Mouse (Mus musculus) limb, embryonic 14.5 days (tissue): ENCODE data around the gene Tars. TPM values are rescaled to one million over a fixed set of nuclear protein-coding genes. Genes with fewer than 3 reads are reported as not detected.

ENCODE experiments used
- ATAC-seq: fragments of 200-750 bp; cut with Nextera tagmentation; 2 replicates; pipeline ENCODE4 v1.8.0; 2017; ENCODE audit warnings: low read depth, moderate number of reproducible peaks, moderate TSS enrichment; ENCODE audit not compliant: low FRiP score
- DNase-seq: peaks from one replicate; pipeline ENCODE4 v3.0.0-alpha.2; 2015; ENCODE audit warnings: low spot score
- H3K27ac ChIP-seq: fragments of 300-500 bp; sonication (generic); replicated peaks from 2 replicates; pipeline ENCODE4 v1.5.1; 2014; ENCODE audit warnings: low read depth, mild to moderate bottlenecking, low read length, moderate library complexity, mixed read lengths
- H3K27me3 ChIP-seq: fragments of 300-500 bp; sonication (generic); 2 replicates; pipeline ENCODE4 v1.6.1; 2014; ENCODE audit warnings: low read length, mixed read lengths; ENCODE audit not compliant: control insufficient read depth, insufficient read depth
- H3K36me3 ChIP-seq: fragments of 300-500 bp; sonication (generic); 2 replicates; pipeline ENCODE4 v1.6.1; 2014; ENCODE audit warnings: mild to moderate bottlenecking, low read length, moderate library complexity, mixed read lengths; ENCODE audit not compliant: control insufficient read depth, insufficient read depth
- H3K4me1 ChIP-seq: fragments of 300-500 bp; sonication (generic); 2 replicates; pipeline ENCODE4 v1.6.1; 2014; ENCODE audit warnings: antibody characterized with exemption, low read length, mixed read lengths; ENCODE audit not compliant: control insufficient read depth, insufficient read depth
- H3K4me2 ChIP-seq: fragments of 300-500 bp; sonication (generic); replicated peaks from 2 replicates; pipeline ENCODE4 v1.6.1; 2014; ENCODE audit warnings: low read depth, mild to moderate bottlenecking, low read length, moderate library complexity; ENCODE audit not compliant: severe bottlenecking
- H3K4me3 ChIP-seq: fragments of 300-500 bp; sonication (generic); replicated peaks from 2 replicates; pipeline ENCODE4 v1.5.1; 2014; ENCODE audit warnings: low read length
- H3K9ac ChIP-seq: fragments of 300-500 bp; sonication (generic); 2 replicates; pipeline ENCODE4 v1.6.1; 2014; ENCODE audit warnings: mild to moderate bottlenecking, low read depth, low read length, moderate library complexity; ENCODE audit not compliant: severe bottlenecking
- H3K9me3 ChIP-seq: fragments of 300-500 bp; sonication (generic); 2 replicates; pipeline ENCODE4 v1.6.1; 2016; ENCODE audit warnings: low read length; ENCODE audit not compliant: control insufficient read depth
- POLR2A ChIP-seq: fragments of 200-500 bp; IDR thresholded peaks from 2 replicates; pipeline ENCODE4 v1.8.0; 2012; ENCODE audit warnings: inconsistent platforms, mild to moderate bottlenecking, moderate library complexity, borderline replicate concordance; ENCODE audit not compliant: insufficient read depth, insufficient read length; ENCODE audit errors: extremely low read depth
- WGBS: fragments of 180-500 bp; shearing (Covaris S2); extraction: QIAGEN DNeasy Blood & Tissue Kit; methylation state at CpG from one replicate; pipeline ENCODE4 v1.1.7; 2014; 5-methylcytosine and 5-hydroxymethylcytosine counted together
- polyA plus RNA-seq, 2 experiments: library from polyadenylated mRNA; depleted of rRNA in 1 of 2; stranded (reverse) in 1 of 2; unstranded in 1 of 2; fragments of >200 nt; fragmentation: Nextera tagmentation in 1 of 2; extraction: Ambion mirVana in 1 of 2; gene quantifications; 2 replicates each; pipeline versions ENCODE4 v1.2.1 to v1.2.3; 2012 to 2014

The Tars gene
- polyA plus RNA-seq (2012; rRNA removed): 46.8 and 60.0 TPM in 2 replicates
- polyA plus RNA-seq (2014; fragmentation: Nextera tagmentation; extraction: Ambion mirVana): 67.0 and 70.2 TPM in 2 replicates

DNA sequence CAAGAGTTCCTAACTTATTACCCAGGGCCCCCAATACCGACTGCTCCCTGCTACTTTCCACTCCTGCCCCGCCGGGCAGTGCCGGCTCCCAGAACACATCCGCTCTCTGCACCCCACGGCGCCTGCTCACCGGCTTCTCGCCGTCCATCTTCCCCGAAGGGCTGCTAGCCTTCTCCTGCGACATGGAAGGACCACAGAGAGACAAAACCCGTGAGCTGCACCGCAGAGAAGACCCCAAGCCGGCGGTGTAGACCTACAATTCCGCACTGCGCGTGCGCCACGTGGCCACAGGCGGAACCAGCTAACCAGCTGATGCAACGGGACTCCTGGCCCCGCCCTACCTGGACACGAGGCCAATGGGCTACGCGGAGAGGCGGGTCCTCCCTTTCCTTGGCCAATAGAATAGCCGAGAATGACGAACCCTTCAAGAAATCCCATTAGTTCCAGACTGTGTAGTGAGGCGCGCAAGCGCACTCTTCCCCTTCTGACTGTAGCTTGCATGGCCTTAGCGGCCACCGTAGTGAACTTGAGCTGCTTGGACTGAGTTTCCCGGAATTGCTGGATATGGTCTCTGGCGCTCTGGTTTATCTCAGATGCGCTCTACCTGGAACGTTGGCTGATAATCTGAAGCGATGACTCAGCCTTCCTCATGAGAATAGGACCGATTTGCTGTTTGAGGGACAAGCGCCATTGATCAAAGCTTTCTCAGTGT lies at the start of gene Tars:
Gene Tars, minus strand, starts transcription at position 310 of the 712 bp plus-strand sequence.
- ATAC-seq (peak; percentile 100), DNase-seq (peak; percentile 100)
- H3K4me2 ChIP-seq: peak within 1 kb of the TSS; percentile 78
- H3K36me3 ChIP-seq: peaks cover 19% of the 10 kb centered on the region
- H3K4me1 ChIP-seq: peaks cover 7% of the 10 kb centered on the region
- peak within 1 kb of the TSS; percentile 77 for H3K9ac ChIP-seq
- H3K27me3 ChIP-seq: no peaks in the 10 kb centered on the region
- no peaks in the 10 kb centered on the region for H3K9me3 ChIP-seq
- H3K4me3 ChIP-seq: peak within 1 kb of the TSS; percentile 85
- peak within 1 kb of the TSS; percentile 58; the same call in 1 of the 2 replicates for H3K27ac ChIP-seq
- TF ChIP-seq POLR2A: 0 out of 2 replicates have a peak, but pooled peaks have one; percentile 34
- under 1% methylated on average over 42 of the region's 42 CpGs for WGBS

DNA sequence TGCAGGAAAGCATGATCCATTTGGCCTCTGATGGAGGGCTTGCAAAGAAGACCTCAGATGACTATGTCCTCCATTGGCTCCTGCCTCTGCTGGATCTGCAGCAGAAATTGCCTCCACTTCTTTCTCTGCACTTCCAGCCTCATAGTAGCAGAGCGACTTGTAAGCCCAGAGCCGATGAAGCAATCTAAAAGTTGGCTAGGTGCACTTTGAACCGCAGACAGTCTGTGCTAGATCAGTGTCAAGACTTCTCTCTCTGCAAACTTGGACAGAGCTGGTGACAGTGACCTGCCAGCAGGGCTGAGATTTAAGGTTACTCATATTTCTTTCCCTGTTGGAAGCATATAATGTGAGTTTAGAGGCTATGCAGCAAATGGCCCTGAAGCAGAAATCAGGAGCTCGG lies 37.9 kb upstream of the Tars start:
- 91% methylated on average over 4 of the region's 4 CpGs for WGBS
- Histone ChIP-seq H3K9me3 (no peaks in the 10 kb centered on the region), H3K36me3 (no peaks in the 10 kb centered on the region), H3K27me3 (no peaks in the 10 kb centered on the region), H3K4me2 (no peak overlapping the region), H3K4me1 (no peaks in the 10 kb centered on the region), H3K4me3 (no peak overlapping the region), H3K9ac (no peak overlapping the region), H3K27ac (no peak overlapping the region)
- ATAC-seq (no peak), DNase-seq (no peak)
- TF ChIP-seq POLR2A: no peak

DNA sequence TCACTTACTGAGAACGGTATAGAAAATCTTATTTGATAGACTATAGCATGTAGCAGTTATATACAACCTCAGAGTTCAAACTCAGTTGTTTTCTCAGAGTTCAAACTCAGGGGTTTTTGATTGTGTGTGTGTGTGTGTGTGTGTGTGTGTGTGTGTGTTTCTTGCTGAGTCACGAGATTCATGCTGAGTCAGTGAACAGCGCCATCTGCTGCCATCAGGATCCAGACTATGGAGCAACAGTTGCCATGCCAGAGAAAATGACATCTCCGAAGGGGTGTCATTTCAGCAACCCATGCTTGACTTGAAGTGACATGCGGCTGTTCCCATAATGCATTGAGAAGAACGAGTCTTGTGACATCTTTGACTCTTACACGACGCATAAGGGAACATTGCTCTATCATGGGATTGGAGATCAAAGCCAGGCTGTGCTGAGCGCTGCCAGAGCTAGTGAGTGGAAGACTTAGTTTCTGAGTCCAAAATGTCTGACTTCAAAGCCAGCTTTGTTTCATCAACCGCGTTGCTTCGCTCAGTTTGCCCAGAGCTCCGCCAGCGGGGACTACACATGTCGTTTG lies 37.3 kb upstream of the Tars start:
- WGBS: 91% methylated on average over 15 of the region's 15 CpGs
- Histone ChIP-seq H3K27me3 (no peaks in the 10 kb centered on the region), H3K4me1 (no peaks in the 10 kb centered on the region), H3K4me2 (no peak overlapping the region), H3K9ac (no peak overlapping the region), H3K9me3 (no peaks in the 10 kb centered on the region), H3K27ac (no peak overlapping the region), H3K36me3 (no peaks in the 10 kb centered on the region), H3K4me3 (no peak overlapping the region)
- ATAC-seq: no peak
- TF ChIP-seq POLR2A: no peak
- no peak for DNase-seq

GRCm38 (mm10) chr15:11426899-11427298 lies 27.4 kb upstream of the Tars start:
- no peak for DNase-seq
- 87% methylated on average over 2 of the region's 2 CpGs for WGBS
- Histone ChIP-seq H3K27me3 (no peaks in the 10 kb centered on the region), H3K27ac (no peak overlapping the region), H3K4me2 (no peak overlapping the region), H3K36me3 (no peaks in the 10 kb centered on the region), H3K9ac (no peak overlapping the region), H3K4me1 (no peaks in the 10 kb centered on the region), H3K4me3 (no peak overlapping the region), H3K9me3 (0 out of 2 replicates have a peak, but pooled peaks cover 3% of the 10 kb centered on the region)
- ATAC-seq: no peak
- TF ChIP-seq POLR2A: no peak

- WGBS: 82% methylated on average over 1 of the region's 1 CpGs
- Histone ChIP-seq H3K36me3 (no peaks in the 10 kb centered on the region), H3K4me3 (no peak overlapping the region), H3K9me3 (no peaks in the 10 kb centered on the region), H3K4me2 (no peak overlapping the region), H3K4me1 (no peaks in the 10 kb centered on the region), H3K9ac (no peak overlapping the region), H3K27me3 (no peaks in the 10 kb centered on the region), H3K27ac (no peak overlapping the region)
- no peak for ATAC-seq
- DNase-seq: no peak
- no peak for TF ChIP-seq POLR2A
Measured at GRCm38 (mm10) chr15:11413484-11413883, 14.0 kb upstream of the Tars start.
